Mouse (Mus musculus) heart, embryonic 13.5 days (tissue): ENCODE results near the gene Ptpn14. TPM values are rescaled to one million over a fixed set of nuclear protein-coding genes. Genes with fewer than 3 reads are reported as not detected.
A peak's percentile ranks its signal among the peaks of the same experiment; 100 is the strongest.

ENCODE experiments used
- ATAC-seq: fragments of 200-750 bp; cut with Nextera tagmentation; 2 replicates; pipeline ENCODE4 v1.8.0; 2017; ENCODE audit warnings: moderate TSS enrichment; ENCODE audit not compliant: insufficient number of reproducible peaks, low FRiP score, low TSS enrichment; ENCODE audit errors: extremely low read depth
- H3K27ac ChIP-seq: fragments of 300-500 bp; sonication (generic); replicated peaks from 2 replicates; pipeline ENCODE4 v1.5.1; 2015; ENCODE audit warnings: moderate library complexity, mild to moderate bottlenecking, inconsistent platforms
- H3K27me3 ChIP-seq: fragments of 300-500 bp; sonication (generic); replicated peaks from 2 replicates; pipeline ENCODE4 v1.6.1; 2015; ENCODE audit warnings: mild to moderate bottlenecking, inconsistent platforms
- H3K36me3 ChIP-seq: fragments of 300-500 bp; sonication (generic); 2 replicates; pipeline ENCODE4 v1.6.1; 2015; ENCODE audit warnings: mild to moderate bottlenecking, inconsistent platforms
- H3K4me1 ChIP-seq: fragments of 300-500 bp; sonication (generic); 2 replicates; pipeline ENCODE4 v1.6.1; 2015; ENCODE audit warnings: inconsistent platforms
- H3K4me2 ChIP-seq: fragments of 300-500 bp; sonication (generic); 2 replicates; pipeline ENCODE4 v1.6.1; 2015; ENCODE audit warnings: inconsistent platforms, mild to moderate bottlenecking, moderate library complexity
- H3K4me3 ChIP-seq: fragments of 300-500 bp; sonication (generic); 2 replicates; pipeline ENCODE4 v1.5.1; 2015; ENCODE audit warnings: moderate library complexity, mild to moderate bottlenecking, inconsistent platforms
- H3K9ac ChIP-seq: fragments of 300-500 bp; sonication (generic); 2 replicates; pipeline ENCODE4 v1.6.1; 2015; ENCODE audit warnings: inconsistent platforms, mild to moderate bottlenecking, moderate library complexity
- H3K9me3 ChIP-seq: fragments of 300-500 bp; sonication (generic); 2 replicates; pipeline ENCODE4 v1.6.1; 2016; ENCODE audit warnings: inconsistent platforms
- WGBS: fragments of 180-500 bp; shearing (Covaris S2); methylation state at CpG from one replicate; pipeline ENCODE4 v1.1.7; 2015; ENCODE audit warnings: mixed read lengths; 5-methylcytosine and 5-hydroxymethylcytosine counted together
- polyA plus RNA-seq: library from polyadenylated mRNA; unstranded; fragments of >200 nt; fragmentation: Nextera tagmentation; extraction: Ambion mirVana; gene quantifications from 2 replicates; pipeline ENCODE4 v1.2.1, GENCODE M21; 2015

Gene Ptpn14
- polyA plus RNA-seq, 1 experiment from 2014 or later = 7.6 TPM

GRCm38 (mm10) chr1:189791534-189792217 lies 63.6 kb downstream of the Ptpn14 start:
- Histone ChIP-seq H3K9ac (no peak overlapping the region), H3K36me3 (peaks cover 37% of the 10 kb centered on the region), H3K9me3 (no peaks in the 10 kb centered on the region), H3K4me1 (peaks cover 71% of the 10 kb centered on the region), H3K4me3 (no peak overlapping the region), H3K27ac (no peak overlapping the region), H3K4me2 (no peak overlapping the region), H3K27me3 (no peaks in the 10 kb centered on the region)
- ATAC-seq = no peak
- 85% methylated on average over 10 of the region's 10 CpGs for WGBS

DNA sequence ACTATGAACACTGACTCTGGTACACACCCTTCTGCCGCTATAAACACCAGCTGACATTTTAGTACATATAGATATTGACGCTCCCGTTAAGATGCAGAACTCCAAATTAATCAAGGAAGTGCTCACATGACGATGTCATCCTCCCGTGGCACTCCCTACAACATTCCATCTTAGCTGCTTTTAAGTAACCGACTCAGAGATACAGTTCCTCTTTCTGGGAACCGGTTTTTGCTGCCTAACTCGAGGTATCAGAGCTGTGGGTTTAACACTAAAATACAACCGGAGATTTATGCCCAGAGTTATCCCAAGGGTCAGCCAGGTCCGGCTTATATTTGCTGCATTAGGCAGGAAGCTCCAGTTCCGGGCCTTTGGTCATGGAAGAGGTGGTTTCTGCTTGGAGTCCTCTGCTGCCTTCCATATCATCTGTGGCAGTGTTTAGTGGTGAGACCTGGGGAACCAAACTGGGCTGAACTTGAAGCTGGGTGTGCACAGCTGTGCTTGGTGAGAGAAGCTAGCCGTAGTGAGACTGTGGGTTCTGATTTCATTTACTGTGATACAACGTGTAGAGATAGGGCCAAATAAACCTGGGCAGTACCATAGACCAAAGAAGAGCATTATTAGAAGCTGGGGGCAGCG lies 64.6 kb downstream of the Ptpn14 start:
- 60% methylated on average over 14 of the region's 14 CpGs for WGBS
- H3K9ac ChIP-seq = no peak overlapping the region
- no peaks in the 10 kb centered on the region for H3K27me3 ChIP-seq
- no peak overlapping the region; the same call in 1 of the 2 replicates for H3K27ac ChIP-seq
- H3K4me3 ChIP-seq = no peak overlapping the region
- peaks cover 70% of the 10 kb centered on the region for H3K4me1 ChIP-seq
- ATAC-seq = no peak
- H3K9me3 ChIP-seq = no peaks in the 10 kb centered on the region
- peaks cover 30% of the 10 kb centered on the region for H3K36me3 ChIP-seq
- H3K4me2 ChIP-seq = no peak overlapping the region

DNA sequence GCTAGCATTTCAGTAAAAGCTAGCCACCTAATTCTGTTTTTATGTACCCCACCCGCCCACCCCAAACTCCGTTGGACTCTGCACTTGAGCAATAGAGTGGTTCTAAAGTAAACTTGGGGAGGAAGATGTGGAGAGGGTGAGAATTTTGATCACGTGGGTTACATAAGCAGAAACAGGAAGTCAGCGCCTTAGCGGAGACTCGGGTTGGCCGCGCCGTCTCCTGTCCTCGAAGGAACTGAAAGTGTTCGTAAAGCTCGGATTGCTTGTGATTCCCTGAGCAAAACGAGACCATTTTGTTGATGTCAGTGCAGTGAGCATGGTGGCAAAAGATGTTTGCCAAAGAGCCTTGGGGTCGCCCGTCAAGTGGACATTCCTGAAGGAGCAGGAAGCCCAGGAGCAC lies 70.9 kb downstream of the Ptpn14 start:
- Histone ChIP-seq H3K36me3 (peaks cover 26% of the 10 kb centered on the region), H3K27ac (no peak overlapping the region), H3K9me3 (0 out of 2 replicates have a peak, but pooled peaks cover 4% of the 10 kb centered on the region), H3K27me3 (no peaks in the 10 kb centered on the region), H3K4me3 (no peak overlapping the region), H3K9ac (no peak overlapping the region), H3K4me2 (no peak overlapping the region), H3K4me1 (peaks cover 57% of the 10 kb centered on the region)
- no peak for ATAC-seq
- 74% methylated on average over 15 of the region's 15 CpGs for WGBS

DNA sequence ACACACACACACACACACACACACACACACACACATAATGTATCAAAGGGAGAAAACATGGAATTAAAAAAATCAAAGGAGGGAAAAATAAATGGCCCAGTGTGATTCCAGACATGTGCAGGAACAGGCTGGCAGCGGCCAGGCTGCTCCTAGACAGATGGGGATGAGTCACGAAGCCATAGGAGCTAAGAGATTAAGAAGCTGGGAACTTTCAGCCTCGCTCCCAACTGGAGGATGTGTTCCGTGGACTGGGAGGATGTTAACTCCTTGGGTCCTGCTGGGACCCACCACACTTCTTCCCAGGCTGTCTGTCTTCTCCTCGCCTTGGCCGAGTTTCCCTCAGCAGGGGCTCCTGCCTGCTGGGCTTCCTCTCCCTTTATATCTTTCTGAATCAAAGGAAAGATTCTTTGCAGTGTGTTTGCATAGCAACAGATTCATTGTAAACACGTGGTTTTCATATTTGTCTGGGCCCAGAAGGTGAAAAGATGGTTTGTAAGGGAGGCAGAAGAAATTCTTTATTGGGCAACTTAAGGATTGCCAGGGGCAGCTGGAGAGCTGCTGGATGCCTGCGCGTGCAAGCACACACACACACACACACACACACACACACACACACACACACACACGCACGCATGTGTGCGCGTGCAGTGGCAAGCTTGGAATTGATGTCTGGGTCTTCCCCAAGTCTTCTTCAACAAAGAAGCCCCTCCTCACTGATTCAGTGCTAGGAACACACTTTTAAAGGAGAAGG lies 72.3 kb downstream of the Ptpn14 start:
- peaks cover 30% of the 10 kb centered on the region for H3K36me3 ChIP-seq
- H3K4me3 ChIP-seq = no peak overlapping the region
- 0 out of 2 replicates have a peak, but pooled peaks cover 4% of the 10 kb centered on the region for H3K9me3 ChIP-seq
- no peak overlapping the region for H3K9ac ChIP-seq
- 57% methylated on average over 11 of the region's 13 CpGs for WGBS
- H3K4me2 ChIP-seq = no peak overlapping the region
- ATAC-seq = peak; percentile 7; the same call in 1 of the 2 replicates
- no peak overlapping the region for H3K27ac ChIP-seq
- H3K4me1 ChIP-seq = peaks cover 44% of the 10 kb centered on the region
- no peaks in the 10 kb centered on the region for H3K27me3 ChIP-seq

DNA sequence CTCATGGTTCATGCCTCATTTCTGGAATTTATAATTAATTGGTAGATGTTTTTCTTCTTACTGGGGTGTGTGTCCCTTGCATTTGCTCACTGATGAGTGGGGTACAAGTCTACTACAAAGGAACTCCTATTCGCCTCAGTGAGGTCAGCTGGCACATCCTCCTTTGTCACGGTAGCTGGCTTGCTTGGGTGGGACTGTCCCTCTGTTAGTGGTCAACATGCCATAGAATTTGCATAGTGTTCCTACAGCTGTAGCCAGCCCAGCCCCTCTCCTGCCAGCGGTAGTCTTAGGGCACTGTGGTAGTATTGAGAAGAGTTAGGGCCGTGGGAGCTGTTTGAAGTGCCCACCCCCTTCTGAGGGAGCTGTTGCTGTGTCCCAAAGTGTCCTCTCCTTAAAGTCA lies 73.2 kb downstream of the Ptpn14 start:
- 94% methylated on average over 4 of the region's 4 CpGs for WGBS
- no peak for ATAC-seq
- no peak overlapping the region for H3K4me2 ChIP-seq

GRCm38 (mm10) chr1:189802575-189802974 lies 74.5 kb downstream of the Ptpn14 start:
- Histone ChIP-seq H3K4me3 (no peak overlapping the region), H3K27me3 (no peaks in the 10 kb centered on the region), H3K36me3 (peaks cover 36% of the 10 kb centered on the region), H3K9ac (no peak overlapping the region), H3K27ac (no peak overlapping the region), H3K4me1 (peaks cover 38% of the 10 kb centered on the region), H3K9me3 (0 out of 2 replicates have a peak, but pooled peaks cover 4% of the 10 kb centered on the region), H3K4me2 (no peak overlapping the region)
- no peak for ATAC-seq
- 81% methylated on average over 4 of the region's 4 CpGs for WGBS

More for the DNA sequence above, 73.2 kb downstream of the Ptpn14 start:
- Histone ChIP-seq H3K27me3 (no peaks in the 10 kb centered on the region), H3K4me3 (no peak overlapping the region), H3K9me3 (0 out of 2 replicates have a peak, but pooled peaks cover 4% of the 10 kb centered on the region), H3K36me3 (peaks cover 36% of the 10 kb centered on the region), H3K4me1 (peaks cover 37% of the 10 kb centered on the region), H3K9ac (no peak overlapping the region), H3K27ac (no peak overlapping the region)

DNA sequence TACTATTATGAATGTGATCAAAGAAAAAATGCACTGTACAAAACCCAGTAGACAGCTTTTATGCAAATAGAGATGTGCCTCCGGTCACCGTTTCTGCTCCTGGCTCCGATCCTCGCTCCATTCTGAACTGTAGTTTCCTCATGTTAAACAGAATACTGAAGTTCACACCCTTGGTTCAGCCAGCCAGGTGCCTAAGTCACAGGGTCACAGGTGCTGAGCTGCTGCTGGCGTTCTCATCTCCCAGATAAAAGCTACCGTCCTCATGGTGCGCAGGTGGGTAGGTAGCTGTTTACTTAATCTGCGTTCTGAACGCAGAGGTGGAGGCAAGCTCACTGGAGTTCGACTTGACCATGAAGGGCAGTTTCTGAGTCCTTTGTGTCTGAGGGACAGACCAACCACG lies 75.7 kb downstream of the Ptpn14 start:
- no peak overlapping the region for H3K27ac ChIP-seq
- no peak overlapping the region for H3K4me2 ChIP-seq
- 0 out of 2 replicates have a peak, but pooled peaks cover 4% of the 10 kb centered on the region for H3K9me3 ChIP-seq
- no peaks in the 10 kb centered on the region for H3K27me3 ChIP-seq
- H3K36me3 ChIP-seq = peaks cover 34% of the 10 kb centered on the region
- WGBS = 91% methylated on average over 11 of the region's 11 CpGs
- H3K4me3 ChIP-seq = no peak overlapping the region
- H3K9ac ChIP-seq = no peak overlapping the region
- ATAC-seq = no peak
- H3K4me1 ChIP-seq = peaks cover 34% of the 10 kb centered on the region

GRCm38 (mm10) chr1:189806533-189807297 lies 78.6 kb downstream of the Ptpn14 start:
- Histone ChIP-seq H3K27ac (peak overlapping the region; percentile 54), H3K27me3 (no peaks in the 10 kb centered on the region), H3K4me1 (peaks cover 22% of the 10 kb centered on the region), H3K9me3 (0 out of 2 replicates have a peak, but pooled peaks cover 4% of the 10 kb centered on the region), H3K4me3 (no peak overlapping the region), H3K4me2 (no peak overlapping the region), H3K36me3 (peaks cover 32% of the 10 kb centered on the region), H3K9ac (no peak overlapping the region)
- 58% methylated on average over 13 of the region's 13 CpGs for WGBS
- no peak for ATAC-seq

GRCm38 (mm10) chr1:189808015-189808414 lies 79.9 kb downstream of the Ptpn14 start:
- Histone ChIP-seq H3K27me3 (no peaks in the 10 kb centered on the region), H3K9ac (no peak overlapping the region), H3K9me3 (no peaks in the 10 kb centered on the region), H3K27ac (no peak overlapping the region), H3K4me3 (no peak overlapping the region), H3K4me1 (peaks cover 26% of the 10 kb centered on the region), H3K4me2 (no peak overlapping the region), H3K36me3 (peaks cover 19% of the 10 kb centered on the region)
- no peak for ATAC-seq
- 89% methylated on average over 6 of the region's 6 CpGs for whole genome bisulfite sequencing

DNA sequence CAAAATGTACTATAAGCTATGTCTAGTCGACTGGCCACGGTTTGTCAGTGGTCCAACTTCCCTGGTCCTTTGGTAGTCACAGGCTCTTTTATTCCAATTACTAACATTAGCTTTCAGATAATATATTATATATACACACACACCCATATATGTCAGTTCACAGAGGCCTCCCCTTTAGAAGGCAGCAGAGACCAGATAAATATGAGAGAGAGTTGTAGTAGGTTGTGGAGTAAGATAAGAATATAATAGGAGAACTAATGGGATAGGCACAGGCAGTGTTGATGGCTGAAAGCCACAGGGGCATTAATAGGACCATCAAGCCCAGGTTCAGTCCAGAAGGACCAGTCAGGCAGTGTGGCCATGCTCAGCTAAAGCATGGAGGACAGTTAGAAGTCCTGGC lies 80.4 kb downstream of the Ptpn14 start:
- WGBS = 91% methylated on average over 2 of the region's 2 CpGs
- H3K27me3 ChIP-seq = no peaks in the 10 kb centered on the region
- H3K4me1 ChIP-seq = peaks cover 27% of the 10 kb centered on the region
- H3K4me3 ChIP-seq = no peak overlapping the region
- ATAC-seq = no peak
- H3K9me3 ChIP-seq = no peaks in the 10 kb centered on the region
- H3K27ac ChIP-seq = no peak overlapping the region
- H3K9ac ChIP-seq = no peak overlapping the region
- H3K4me2 ChIP-seq = no peak overlapping the region
- H3K36me3 ChIP-seq = peaks cover 19% of the 10 kb centered on the region

- H3K27ac ChIP-seq = no peak overlapping the region
- peaks cover 7% of the 10 kb centered on the region for H3K36me3 ChIP-seq
- no peak for ATAC-seq
- H3K4me2 ChIP-seq = no peak overlapping the region
- no peaks in the 10 kb centered on the region for H3K27me3 ChIP-seq
- H3K4me3 ChIP-seq = no peak overlapping the region
- peaks cover 33% of the 10 kb centered on the region for H3K4me1 ChIP-seq
- WGBS = 91% methylated on average over 2 of the region's 2 CpGs
- no peak overlapping the region for H3K9ac ChIP-seq
- H3K9me3 ChIP-seq = no peaks in the 10 kb centered on the region
Measured at GRCm38 (mm10) chr1:189811778-189812177, 83.7 kb downstream of the Ptpn14 start.
